Mouse (Mus musculus) olfactory bulb, adult 2 months (tissue): ENCODE measurements around the gene Orai1.

Experiments used
- CTCF ChIP-seq: fragments of 200-500 bp; IDR thresholded peaks from 2 replicates; pipeline ENCODE4 v1.5.1; 2012; ENCODE audit warnings: low read depth, mild to moderate bottlenecking, low read length, moderate library complexity; ENCODE audit not compliant: insufficient read depth
- POLR2A ChIP-seq: fragments of 200-500 bp; IDR thresholded peaks from 2 replicates; pipeline ENCODE4 v1.6.1; 2012; ENCODE audit warnings: mild to moderate bottlenecking, low read depth, low read length, moderate library complexity; ENCODE audit not compliant: insufficient read depth

GRCm38 (mm10) chr5:123059757-123060520, 45.1 kb downstream of the Orai1 start:
- TF ChIP-seq CTCF (no peak), POLR2A (no peak)
